Comparison of ENCODE assay signal across 35 mouse cellular contexts in the genomic region with DNA sequence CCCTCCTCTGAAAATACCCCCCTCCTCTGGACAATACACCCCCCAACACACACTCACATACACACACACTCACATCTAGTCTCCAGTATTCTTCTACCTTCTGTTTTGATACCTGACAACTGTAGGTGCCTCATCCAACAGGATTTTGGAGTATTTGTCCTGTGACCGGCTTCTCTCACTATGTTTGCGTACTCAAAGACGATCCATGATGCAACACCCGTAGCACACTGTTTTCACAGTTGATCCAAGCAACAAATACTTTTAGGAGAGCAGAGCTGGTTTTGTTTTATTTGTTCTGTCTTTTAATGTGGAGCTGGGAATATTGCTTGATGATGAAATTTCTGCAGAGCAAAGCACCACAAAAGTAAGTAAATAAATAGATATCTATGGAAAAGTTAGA.
"Had no signal": no experiment of that assay in that cellular context is flagged by ENCODE, and none has a peak within 500 bp of the region (broad histone marks: within the 10 kb centered on the region; RNA-seq: fewer than 3 reads in every experiment).

No protein-coding gene starts in this region.

- H3K4me2 ChIP-seq: heart, embryonic 11.5 days; heart, embryonic 12.5 days; heart, embryonic 13.5 days; heart, embryonic 15.5 days; hindbrain, embryonic 12.5 days; hindbrain, embryonic 13.5 days; hindbrain, embryonic 14.5 days; hindbrain, embryonic 15.5 days; intestine, embryonic 15.5 days; kidney, embryonic 15.5 days had no signal

- ATAC-seq: hindbrain, embryonic 16.5 days; hindbrain, postnatal 0 days; inflammation-experienced regulatory T-cells, adult 6 months; intestine, embryonic 15.5 days; intestine, embryonic 16.5 days; intestine, postnatal 0 days had no signal

- H3K4me1 ChIP-seq: heart, embryonic 10.5 days; heart, embryonic 12.5 days; heart, embryonic 13.5 days; heart, embryonic 15.5 days; hindbrain, embryonic 10.5 days; hindbrain, embryonic 12.5 days; hindbrain, embryonic 13.5 days; hindbrain, embryonic 15.5 days; intestine, embryonic 15.5 days; kidney, embryonic 15.5 days had no signal

- H3K27me3 ChIP-seq: heart, embryonic 12.5 days; heart, embryonic 13.5 days; heart, embryonic 15.5 days; hindbrain, embryonic 12.5 days; hindbrain, embryonic 13.5 days; hindbrain, embryonic 15.5 days; intestine, embryonic 15.5 days; kidney, embryonic 15.5 days had no signal

- H3K9ac ChIP-seq: heart, embryonic 12.5 days; heart, embryonic 13.5 days; heart, embryonic 15.5 days; hindbrain, embryonic 12.5 days; hindbrain, embryonic 13.5 days; hindbrain, embryonic 14.5 days; hindbrain, embryonic 15.5 days; intestine, embryonic 15.5 days; kidney, embryonic 15.5 days had no signal

- DNase-seq: heart, postnatal 10 days; heart, postnatal 14 days; heart, postnatal 36 days; heart, postnatal 4 days; kidney, adult 11 months; kidney, adult 18-20 months; kidney, adult 2 months; kidney, adult 8-10 months; kidney, adult 9 months; kidney, postnatal 10 days; kidney, postnatal 14 days; kidney, postnatal 25 days; kidney, postnatal 36 days; kidney, postnatal 4 days; layer of hippocampus, adult 9-11 months; layer of hippocampus, postnatal 36 days had no signal

- H3K27ac ChIP-seq: heart, embryonic 10.5 days; heart, embryonic 13.5 days; heart, embryonic 15.5 days; hindbrain, embryonic 10.5 days; hindbrain, embryonic 12.5 days; hindbrain, embryonic 13.5 days; hindbrain, embryonic 14.5 days; hindbrain, embryonic 15.5 days; hindbrain, postnatal 0 days; intestine, embryonic 15.5 days; kidney, embryonic 15.5 days; kidney, postnatal 0 days; layer of hippocampus, adult 2 months had no signal

- H3K9me3 ChIP-seq: heart, embryonic 10.5 days; heart, embryonic 12.5 days; heart, embryonic 13.5 days; heart, embryonic 15.5 days; hindbrain, embryonic 10.5 days; hindbrain, embryonic 12.5 days; hindbrain, embryonic 13.5 days; hindbrain, embryonic 15.5 days; intestine, embryonic 15.5 days; kidney, embryonic 15.5 days had no signal

- H3K4me3 ChIP-seq: heart, embryonic 10.5 days; heart, embryonic 12.5 days; heart, embryonic 13.5 days; heart, embryonic 15.5 days; hindbrain, embryonic 10.5 days; hindbrain, embryonic 12.5 days; hindbrain, embryonic 13.5 days; hindbrain, embryonic 15.5 days; intestine, embryonic 15.5 days; kidney, embryonic 15.5 days; layer of hippocampus, adult 2 months had no signal

- H3K36me3 ChIP-seq: heart, embryonic 10.5 days; heart, embryonic 12.5 days; heart, embryonic 13.5 days; heart, embryonic 15.5 days; hindbrain, embryonic 10.5 days; hindbrain, embryonic 12.5 days; hindbrain, embryonic 13.5 days; hindbrain, embryonic 15.5 days; intestine, embryonic 15.5 days; kidney, embryonic 15.5 days had no signal
